Mouse (Mus musculus): ENCODE measurements around the gene Kif23. TPM values are rescaled to one million over a fixed set of nuclear protein-coding genes. Genes with fewer than 3 reads are reported as not detected.

Gene Kif23
- polyA plus RNA-seq, 1 experiment from 2014 or later: 110 TPM

GRCm38 (mm10) chr9:61911300-61912128 is 35.1 kb downstream of the Kif23 start:
- no peak for DNase-seq (ENCODE audit: low spot score, missing footprints)
- Histone ChIP-seq H3K4me1 (ENCODE audit: control insufficient read depth, insufficient read depth, low read length) (peaks cover 9% of the 10 kb centered on the region), H3K9ac (ENCODE audit: low read length) (no peak overlapping the region), H3K4me2 (no peak overlapping the region), H3K9me3 (ENCODE audit: control insufficient read depth, low read length) (no peaks in the 10 kb centered on the region), H3K27ac (ENCODE audit: low read depth, low read length) (no peak overlapping the region), H3K27me3 (ENCODE audit: control insufficient read depth, insufficient read depth, low read length) (no peaks in the 10 kb centered on the region), H3K4me3 (ENCODE audit: low read depth, low read length) (no peak overlapping the region), H3K36me3 (ENCODE audit: control insufficient read depth, insufficient read depth, low read length) (peaks cover 11% of the 10 kb centered on the region; the same call in 1 of the 2 replicates)
- ATAC-seq (ENCODE audit: low FRiP score): no peak
- 65% methylated on average over 6 of the region's 6 CpGs for WGBS

DNA sequence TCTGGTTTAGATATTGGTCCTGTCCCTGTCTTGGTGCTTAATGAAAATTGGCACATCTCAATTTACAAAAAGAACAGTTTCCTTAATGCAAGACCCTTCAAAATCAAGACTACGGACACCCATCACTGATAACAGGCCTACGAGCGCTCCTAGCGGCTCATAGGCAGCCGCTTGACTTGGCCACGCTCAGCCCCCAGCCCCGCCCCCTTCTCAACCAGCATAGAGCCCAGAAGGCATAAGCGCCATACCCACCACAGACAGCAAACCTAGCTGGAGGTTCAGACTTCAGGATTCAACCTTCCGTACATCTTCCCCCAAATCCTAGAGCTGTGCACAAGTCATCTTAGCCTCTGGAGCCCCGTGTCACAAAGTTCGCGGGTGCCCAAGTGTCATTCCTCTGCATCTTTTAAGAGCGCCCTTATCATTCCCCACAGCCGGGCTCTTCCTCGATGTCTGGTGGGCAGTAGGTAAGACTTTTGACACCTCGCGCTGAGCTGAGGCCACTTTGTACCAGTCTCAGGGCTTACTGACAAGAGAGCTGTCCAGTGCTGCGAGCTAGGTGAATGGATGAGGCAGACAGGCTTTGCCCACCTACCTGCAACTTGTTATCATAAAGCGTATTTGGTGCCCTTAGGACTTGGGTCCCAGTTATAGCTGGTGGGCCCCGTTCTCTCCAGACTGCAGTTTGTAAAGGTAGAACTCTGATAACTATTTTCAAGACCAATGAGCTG is 35.9 kb downstream of the Kif23 start:
- 50% methylated on average over 20 of the region's 20 CpGs for WGBS

DNA sequence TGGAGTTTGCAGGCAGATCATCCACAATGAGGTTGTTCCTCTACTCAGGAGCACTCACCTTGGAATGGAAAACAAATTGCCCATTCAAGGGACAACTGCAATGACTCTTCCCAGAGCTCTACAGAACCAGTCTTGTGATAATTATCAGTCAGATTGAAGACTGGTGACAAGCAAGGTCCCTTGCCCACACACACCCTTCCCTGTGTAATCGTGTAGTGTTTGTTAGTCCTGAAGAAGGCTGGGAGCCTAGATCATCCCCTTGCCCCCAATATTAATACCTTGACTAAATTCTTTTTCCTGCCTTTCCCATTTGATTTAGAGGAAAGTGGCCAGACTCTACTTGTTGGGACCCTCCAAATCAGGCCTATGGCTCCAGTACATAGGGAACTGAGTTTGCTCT is 36.9 kb downstream of the Kif23 start:
- no peaks in the 10 kb centered on the region for H3K27me3 ChIP-seq (ENCODE audit: control insufficient read depth, insufficient read depth, low read length)
- DNase-seq (ENCODE audit: low spot score, missing footprints) (no peak), ATAC-seq (ENCODE audit: low FRiP score) (no peak)
- no peak overlapping the region for H3K27ac ChIP-seq (ENCODE audit: low read depth, low read length)
- H3K4me3 ChIP-seq (ENCODE audit: low read depth, low read length): no peak overlapping the region
- H3K36me3 ChIP-seq (ENCODE audit: control insufficient read depth, insufficient read depth, low read length): peaks cover 11% of the 10 kb centered on the region; the same call in 1 of the 2 replicates
- no peaks in the 10 kb centered on the region for H3K9me3 ChIP-seq (ENCODE audit: control insufficient read depth, low read length)
- no peak overlapping the region for H3K4me2 ChIP-seq
- WGBS: 89% methylated on average over 1 of the region's 1 CpGs
- no peak overlapping the region for H3K9ac ChIP-seq (ENCODE audit: low read length)
- H3K4me1 ChIP-seq (ENCODE audit: control insufficient read depth, insufficient read depth, low read length): peaks cover 5% of the 10 kb centered on the region

More for the DNA sequence above, 35.9 kb downstream of the Kif23 start:
- Histone ChIP-seq H3K9ac (ENCODE audit: low read length) (no peak overlapping the region), H3K4me2 (no peak overlapping the region), H3K36me3 (ENCODE audit: control insufficient read depth, insufficient read depth, low read length) (peaks cover 11% of the 10 kb centered on the region; the same call in 1 of the 2 replicates), H3K9me3 (ENCODE audit: control insufficient read depth, low read length) (no peaks in the 10 kb centered on the region), H3K27me3 (ENCODE audit: control insufficient read depth, insufficient read depth, low read length) (no peaks in the 10 kb centered on the region), H3K4me3 (ENCODE audit: low read depth, low read length) (no peak overlapping the region), H3K4me1 (ENCODE audit: control insufficient read depth, insufficient read depth, low read length) (peaks cover 9% of the 10 kb centered on the region), H3K27ac (ENCODE audit: low read depth, low read length) (no peak overlapping the region)
- ATAC-seq (ENCODE audit: low FRiP score) (no peak), DNase-seq (ENCODE audit: low spot score, missing footprints) (peak; percentile 87)

DNA sequence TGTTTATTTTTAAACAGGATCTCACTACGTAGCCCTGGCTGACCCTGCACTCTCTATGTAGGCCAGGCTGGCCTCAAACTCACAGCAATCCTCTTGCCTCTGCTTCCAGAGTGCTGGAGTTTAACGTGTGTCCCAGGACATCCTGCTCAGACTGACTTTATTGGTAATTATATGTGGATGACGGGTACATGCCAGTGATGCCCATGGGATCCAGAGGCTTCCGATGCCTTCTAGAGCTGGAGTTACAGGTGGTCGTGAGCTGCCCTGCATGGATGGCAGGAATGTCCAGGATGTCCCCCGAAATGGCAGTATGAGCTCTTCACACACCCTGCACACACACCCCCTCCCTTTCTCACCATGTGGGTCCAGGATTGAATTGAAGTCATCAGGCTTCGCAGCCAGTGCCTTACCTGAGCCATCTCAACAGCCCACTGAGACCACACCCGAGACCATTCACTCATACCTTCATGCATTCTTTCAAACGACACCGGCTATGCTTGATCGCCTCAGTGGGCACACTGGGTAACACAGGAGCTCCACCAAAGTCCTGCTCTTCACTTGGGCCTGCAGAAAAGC is 37.7 kb downstream of the Kif23 start:
- H3K27ac ChIP-seq (ENCODE audit: low read depth, low read length): no peak overlapping the region
- H3K4me2 ChIP-seq: no peak overlapping the region
- no peaks in the 10 kb centered on the region for H3K27me3 ChIP-seq (ENCODE audit: control insufficient read depth, insufficient read depth, low read length)
- 87% methylated on average over 11 of the region's 11 CpGs for WGBS
- H3K36me3 ChIP-seq (ENCODE audit: control insufficient read depth, insufficient read depth, low read length): peaks cover 11% of the 10 kb centered on the region; the same call in 1 of the 2 replicates
- H3K4me1 ChIP-seq (ENCODE audit: control insufficient read depth, insufficient read depth, low read length): peaks cover 5% of the 10 kb centered on the region
- ATAC-seq (ENCODE audit: low FRiP score) (no peak), DNase-seq (ENCODE audit: low spot score, missing footprints) (peak; percentile 65)
- no peaks in the 10 kb centered on the region for H3K9me3 ChIP-seq (ENCODE audit: control insufficient read depth, low read length)
- no peak overlapping the region for H3K9ac ChIP-seq (ENCODE audit: low read length)
- H3K4me3 ChIP-seq (ENCODE audit: low read depth, low read length): no peak overlapping the region

DNA sequence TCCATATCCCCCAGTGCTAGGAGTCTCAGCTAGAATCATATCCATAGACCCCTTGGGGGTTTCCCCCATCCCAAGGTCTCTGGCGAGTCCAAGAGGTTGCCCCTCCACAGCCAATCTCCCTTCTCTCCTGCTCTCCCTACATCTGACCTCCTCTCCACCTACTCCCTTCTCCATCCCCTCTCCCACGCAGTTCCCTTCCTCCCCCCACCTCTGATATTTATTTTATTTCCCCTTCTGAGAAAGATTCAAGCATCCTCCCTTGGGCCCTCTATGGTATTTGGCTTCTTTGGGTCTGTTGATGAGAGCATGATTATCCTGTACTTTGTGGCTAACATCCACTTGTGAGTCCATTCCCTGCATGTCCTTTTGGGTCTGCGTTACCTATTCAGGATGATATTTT is 38.2 kb downstream of the Kif23 start:
- H3K9ac ChIP-seq (ENCODE audit: low read length): no peak overlapping the region
- peaks cover under 1% of the 10 kb centered on the region for H3K4me1 ChIP-seq (ENCODE audit: control insufficient read depth, insufficient read depth, low read length)
- H3K27ac ChIP-seq (ENCODE audit: low read depth, low read length): no peak overlapping the region
- H3K9me3 ChIP-seq (ENCODE audit: control insufficient read depth, low read length): no peaks in the 10 kb centered on the region
- H3K36me3 ChIP-seq (ENCODE audit: control insufficient read depth, insufficient read depth, low read length): peaks cover 11% of the 10 kb centered on the region; the same call in 1 of the 2 replicates
- H3K4me3 ChIP-seq (ENCODE audit: low read depth, low read length): no peak overlapping the region
- no peak for DNase-seq (ENCODE audit: low spot score, missing footprints)
- 78% methylated on average over 3 of the region's 3 CpGs for WGBS
- H3K27me3 ChIP-seq (ENCODE audit: control insufficient read depth, insufficient read depth, low read length): no peaks in the 10 kb centered on the region
- ATAC-seq (ENCODE audit: low FRiP score): no peak
- no peak overlapping the region for H3K4me2 ChIP-seq

DNA sequence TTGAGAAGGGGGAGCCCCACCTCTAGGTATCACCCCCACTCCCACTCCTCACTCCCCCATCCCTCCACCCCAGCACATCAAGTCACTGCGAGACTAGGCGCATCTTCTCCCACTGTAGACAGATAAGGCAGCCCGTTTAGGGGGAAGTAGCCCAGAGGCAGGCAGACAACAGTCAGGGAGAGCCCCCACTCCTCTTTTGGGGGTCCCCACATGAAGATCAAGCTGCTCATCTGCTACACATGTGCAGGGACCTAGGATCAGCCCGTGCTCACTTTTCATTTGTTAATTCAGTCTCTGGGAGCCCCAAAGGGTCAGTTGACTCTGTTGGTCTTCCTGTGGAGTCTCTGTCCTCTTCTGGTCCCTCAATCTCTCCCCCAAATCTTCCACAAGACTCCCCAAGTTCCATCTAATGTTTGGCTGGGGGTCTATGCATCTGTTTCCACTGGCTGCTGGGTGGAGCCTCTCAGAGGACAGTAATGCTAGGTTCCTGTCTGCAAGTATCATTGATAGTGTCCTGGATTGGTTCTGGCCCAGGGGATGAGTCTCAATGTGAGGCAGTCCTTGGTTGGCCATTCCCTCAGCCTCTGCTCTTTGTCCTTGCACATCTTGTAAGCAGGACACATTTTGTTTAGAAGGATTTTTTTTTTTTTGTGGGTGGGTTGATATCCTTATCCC is 38.8 kb downstream of the Kif23 start:
- 91% methylated on average over 4 of the region's 4 CpGs for WGBS
- Histone ChIP-seq H3K4me2 (no peak overlapping the region), H3K9ac (ENCODE audit: low read length) (no peak overlapping the region), H3K9me3 (ENCODE audit: control insufficient read depth, low read length) (no peaks in the 10 kb centered on the region), H3K4me3 (ENCODE audit: low read depth, low read length) (no peak overlapping the region), H3K36me3 (ENCODE audit: control insufficient read depth, insufficient read depth, low read length) (peaks cover 9% of the 10 kb centered on the region; the same call in 1 of the 2 replicates), H3K27ac (ENCODE audit: low read depth, low read length) (no peak overlapping the region), H3K4me1 (ENCODE audit: control insufficient read depth, insufficient read depth, low read length) (no peaks in the 10 kb centered on the region), H3K27me3 (ENCODE audit: control insufficient read depth, insufficient read depth, low read length) (no peaks in the 10 kb centered on the region)
- ATAC-seq (ENCODE audit: low FRiP score) (no peak), DNase-seq (ENCODE audit: low spot score, missing footprints) (no peak)

- 69% methylated on average over 10 of the region's 10 CpGs for WGBS
- Histone ChIP-seq H3K9ac (ENCODE audit: low read length) (no peak overlapping the region), H3K4me1 (ENCODE audit: control insufficient read depth, insufficient read depth, low read length) (peaks cover 4% of the 10 kb centered on the region; the same call in 1 of the 2 replicates), H3K9me3 (ENCODE audit: control insufficient read depth, low read length) (no peaks in the 10 kb centered on the region), H3K4me2 (no peak overlapping the region), H3K36me3 (ENCODE audit: control insufficient read depth, insufficient read depth, low read length) (peaks cover 5% of the 10 kb centered on the region; the same call in 1 of the 2 replicates), H3K4me3 (ENCODE audit: low read depth, low read length) (no peak overlapping the region), H3K27me3 (ENCODE audit: control insufficient read depth, insufficient read depth, low read length) (no peaks in the 10 kb centered on the region), H3K27ac (ENCODE audit: low read depth, low read length) (no peak overlapping the region)
- DNase-seq (ENCODE audit: low spot score, missing footprints) (peak; percentile 86), ATAC-seq (ENCODE audit: low FRiP score) (no peak)
Measured at GRCm38 (mm10) chr9:61906912-61907311, 39.7 kb downstream of the Kif23 start.

GRCm38 (mm10) chr9:61905576-61905975 is 41.0 kb downstream of the Kif23 start:
- H3K4me1 ChIP-seq (ENCODE audit: control insufficient read depth, insufficient read depth, low read length): peaks cover 4% of the 10 kb centered on the region; the same call in 1 of the 2 replicates
- WGBS: 79% methylated on average over 5 of the region's 5 CpGs

More at GRCm38 (mm10) chr9:61905576-61905975, 41.0 kb downstream of the Kif23 start:
- H3K27ac ChIP-seq (ENCODE audit: low read depth, low read length): no peak overlapping the region
- H3K9ac ChIP-seq (ENCODE audit: low read length): no peak overlapping the region
- DNase-seq (ENCODE audit: low spot score, missing footprints) (no peak), ATAC-seq (ENCODE audit: low FRiP score) (no peak)
- H3K36me3 ChIP-seq (ENCODE audit: control insufficient read depth, insufficient read depth, low read length): no peaks in the 10 kb centered on the region
- H3K4me2 ChIP-seq: no peak overlapping the region
- no peaks in the 10 kb centered on the region for H3K27me3 ChIP-seq (ENCODE audit: control insufficient read depth, insufficient read depth, low read length)
- no peaks in the 10 kb centered on the region for H3K9me3 ChIP-seq (ENCODE audit: control insufficient read depth, low read length)
- H3K4me3 ChIP-seq (ENCODE audit: low read depth, low read length): no peak overlapping the region

Measured in midbrain, embryonic 11.5 days (tissue).